Mouse (Mus musculus) ES-E14 (cell line): ENCODE data around the gene C1qtnf5. TPM values are rescaled to one million over a fixed set of nuclear protein-coding genes. Genes with fewer than 3 reads are reported as not detected.
A peak's percentile ranks its signal among the peaks of the same experiment; 100 is the strongest.

ENCODE experiments used
- DNase-seq: peaks from one replicate; pipeline ENCODE4 v3.0.0-alpha.2; 2013; ENCODE audit warnings: low read depth, low spot score
- H3K27ac ChIP-seq: 2 replicates; pipeline ENCODE4 v1.5.1; 2012; ENCODE audit warnings: low read depth, mild to moderate bottlenecking, low read length, moderate library complexity, mixed read lengths; ENCODE audit not compliant: poor library complexity, insufficient read depth, severe bottlenecking
- H3K36me3 ChIP-seq: 2 replicates; pipeline ENCODE4 v1.6.1; 2012; ENCODE audit warnings: mild to moderate bottlenecking, low read length, moderate library complexity, mixed read lengths; ENCODE audit not compliant: control insufficient read depth, poor library complexity, insufficient read depth, severe bottlenecking
- H3K4me1 ChIP-seq, 2 experiments: fragments of 150-350 bp in 1 of 2; sonication (generic) in 1 of 2; 2 replicates each; pipeline ENCODE4 v1.6.1; 2012; ENCODE audit warnings: low read length in 2 of 2, mild to moderate bottlenecking in 1 of 2, mixed read lengths in 1 of 2; ENCODE audit not compliant: control insufficient read depth in 2 of 2, insufficient read depth in 2 of 2, poor library complexity in 1 of 2
- H3K4me3 ChIP-seq, 2 experiments: fragments of 150-350 bp in 1 of 2; sonication (generic) in 1 of 2; 2 replicates each; pipeline ENCODE4 v1.5.1; 2012; ENCODE audit warnings: low read length in 2 of 2, low read depth in 1 of 2, mild to moderate bottlenecking in 1 of 2, mixed read lengths in 1 of 2; ENCODE audit not compliant: insufficient read depth in 1 of 2, poor library complexity in 1 of 2, severe bottlenecking in 1 of 2
- H3K9ac ChIP-seq: 2 replicates; pipeline ENCODE4 v1.6.1; 2012; ENCODE audit warnings: low read depth, mild to moderate bottlenecking, low read length, mixed read lengths; ENCODE audit not compliant: poor library complexity, insufficient read depth, severe bottlenecking
- H3K9me3 ChIP-seq: fragments of 150-350 bp; sonication (generic); 2 replicates; pipeline ENCODE4 v1.6.1; 2012; ENCODE audit warnings: low read depth, mild to moderate bottlenecking, low read length; ENCODE audit not compliant: control insufficient read depth, insufficient read depth
- CHD2 ChIP-seq: IDR thresholded peaks from 2 replicates; pipeline ENCODE4 v1.6.1; 2014; ENCODE audit warnings: mild to moderate bottlenecking, low read depth, low read length, inconsistent platforms
- HCFC1 ChIP-seq: IDR thresholded peaks from 2 replicates; pipeline ENCODE4 v1.6.1; 2012; ENCODE audit warnings: low read length, inconsistent platforms, borderline replicate concordance; ENCODE audit not compliant: insufficient read depth
- MAFK ChIP-seq: IDR thresholded peaks from 2 replicates; pipeline ENCODE4 v1.6.1; 2014; ENCODE audit warnings: mild to moderate bottlenecking, low read depth, low read length, inconsistent platforms; ENCODE audit not compliant: insufficient read depth
- ZC3H11A ChIP-seq: IDR thresholded peaks from 2 replicates; pipeline ENCODE4 v1.6.1; 2012; ENCODE audit warnings: low read depth, mild to moderate bottlenecking, inconsistent platforms, low read length, borderline replicate concordance
- ZNF384 ChIP-seq: IDR thresholded peaks from 2 replicates; pipeline ENCODE4 v1.6.1; 2012; ENCODE audit warnings: low read depth, low read length, inconsistent platforms
- in situ Hi-C, 2 experiments: fragments of 600-800 bp; cut with MboI; formaldehyde crosslinking; loops; one replicate each; pipeline ENCODE4 v1.15.1; 2025; ENCODE audit warnings: low sequenced_read_pairs in 2 of 2, inconsistent platforms in 1 of 2; ENCODE audit not compliant: unreplicated experiment in 2 of 2
- total RNA-seq: library from RNA; depleted of rRNA; stranded (reverse); fragments of 300-350 nt; gene quantifications from 2 replicates; pipeline ENCODE4 v1.2.3, GENCODE M21; 2012

Gene C1qtnf5
- total RNA-seq, 1 experiment = 1.6 TPM

- no peak overlapping the region for H3K9ac ChIP-seq
- in situ Hi-C loops = no loop called here
- DNase-seq = no peak
- peaks cover 0 to 11% of the 10 kb centered on the region in 2 experiments; a peak in 3 of 4 replicates for H3K4me1 ChIP-seq
- H3K27ac ChIP-seq = no peak overlapping the region
- TF ChIP-seq MAFK = no peak
- no peak for TF ChIP-seq ZC3H11A
- no peak for TF ChIP-seq HCFC1
- TF ChIP-seq ZNF384 = no peak
- TF ChIP-seq CHD2 = no peak
- H3K4me3 ChIP-seq = no peak overlapping the region
- no peaks in the 10 kb centered on the region for H3K36me3 ChIP-seq
- H3K9me3 ChIP-seq = no peaks in the 10 kb centered on the region
Measured at GRCm38 (mm10) chr9:44115599-44115998, 8.6 kb downstream of the C1qtnf5 start.

- H3K27ac ChIP-seq = no peak overlapping the region
- in situ Hi-C loops = no loop called here
- DNase-seq = no peak
Measured at GRCm38 (mm10) chr9:44116182-44116581, 9.1 kb downstream of the C1qtnf5 start.

GRCm38 (mm10) chr9:44119011-44119410 is 12.0 kb downstream of the C1qtnf5 start:
- DNase-seq = no peak
- H3K4me3 ChIP-seq = no peak overlapping the region
- TF ChIP-seq CHD2 = no peak
- no peak for TF ChIP-seq MAFK
- TF ChIP-seq HCFC1 = no peak
- TF ChIP-seq ZNF384 = no peak
- TF ChIP-seq ZC3H11A = no peak
- in situ Hi-C loops = no loop called here
- H3K9ac ChIP-seq = no peak overlapping the region
- no peaks in the 10 kb centered on the region for H3K36me3 ChIP-seq
- H3K4me1 ChIP-seq = peaks cover 0 to 11% of the 10 kb centered on the region in 2 experiments; a peak in 3 of 4 replicates
- H3K27ac ChIP-seq = no peak overlapping the region
- no peaks in the 10 kb centered on the region for H3K9me3 ChIP-seq

More at GRCm38 (mm10) chr9:44116182-44116581, 9.1 kb downstream of the C1qtnf5 start:
- Histone ChIP-seq H3K4me3 (no peak overlapping the region), H3K9me3 (no peaks in the 10 kb centered on the region), H3K36me3 (no peaks in the 10 kb centered on the region), H3K4me1 (peaks cover 0 to 11% of the 10 kb centered on the region in 2 experiments; a peak in 3 of 4 replicates), H3K9ac (no peak overlapping the region)
- TF ChIP-seq MAFK (peak; percentile 79), ZC3H11A (0 out of 2 replicates have a peak, but pooled peaks have one; percentile 9), ZNF384 (no peak), CHD2 (no peak), HCFC1 (no peak)

- Histone ChIP-seq H3K27ac (no peak overlapping the region), H3K4me3 (no peak overlapping the region), H3K9ac (no peak overlapping the region), H3K4me1 (peaks cover 0 to 7% of the 10 kb centered on the region in 2 experiments; a peak in 2 of 4 replicates), H3K36me3 (no peaks in the 10 kb centered on the region), H3K9me3 (no peaks in the 10 kb centered on the region)
- no peak for TF ChIP-seq CHD2
- TF ChIP-seq ZC3H11A = no peak
- TF ChIP-seq ZNF384 = no peak
- no peak for TF ChIP-seq MAFK
- no peak for TF ChIP-seq HCFC1
- in situ Hi-C loops = no loop called here
- no peak for DNase-seq
Measured at GRCm38 (mm10) chr9:44119948-44120465, 13.0 kb downstream of the C1qtnf5 start.

GRCm38 (mm10) chr9:44124317-44124716 is 17.3 kb downstream of the C1qtnf5 start:
- Histone ChIP-seq H3K4me3 (no peak overlapping the region), H3K9ac (no peak overlapping the region), H3K27ac (no peak overlapping the region), H3K9me3 (no peaks in the 10 kb centered on the region), H3K36me3 (no peaks in the 10 kb centered on the region), H3K4me1 (peaks cover 11 to 21% of the 10 kb centered on the region in 2 experiments)
- in situ Hi-C loops = no loop called here
- TF ChIP-seq CHD2 (no peak), ZNF384 (peak; percentile 79; the same call in 1 of the 2 replicates)
- DNase-seq = no peak
